Mouse (Mus musculus): ENCODE data around the gene Nt5c2. TPM values are rescaled to one million over a fixed set of nuclear protein-coding genes. Genes with fewer than 3 reads are reported as not detected.

Gene Nt5c2
- polyA plus RNA-seq, 1 experiment, result 56.5 TPM

GRCm38 (mm10) chr19:46887811-46888527 lies 127.0 kb downstream of the Nt5c2 start:
- Histone ChIP-seq H3K4me1 (ENCODE audit: control insufficient read depth, insufficient read depth, low read length) (no peaks in the 10 kb centered on the region), H3K27ac (ENCODE audit: insufficient read depth, low read depth, low read length) (no peak overlapping the region), H3K4me3 (ENCODE audit: insufficient read depth, low read length) (no peak overlapping the region)
- TF ChIP-seq CTCF (IDR thresholded peaks at IDR 0.05; ENCODE audit: low read depth, low read length) (no peak), POLR2A (IDR thresholded peaks at IDR 0.05; ENCODE audit: borderline replicate concordance, low read depth, low read length) (no peak)

GRCm38 (mm10) chr19:46886826-46887225 lies 128.1 kb downstream of the Nt5c2 start:
- Histone ChIP-seq H3K27ac (ENCODE audit: insufficient read depth, low read depth, low read length) (no peak overlapping the region), H3K4me1 (ENCODE audit: control insufficient read depth, insufficient read depth, low read length) (no peaks in the 10 kb centered on the region), H3K4me3 (ENCODE audit: insufficient read depth, low read length) (no peak overlapping the region)
- no peak for TF ChIP-seq POLR2A (IDR thresholded peaks at IDR 0.05; ENCODE audit: borderline replicate concordance, low read depth, low read length)
- TF ChIP-seq CTCF (IDR thresholded peaks at IDR 0.05; ENCODE audit: low read depth, low read length), result no peak

GRCm38 (mm10) chr19:46885365-46885764 lies 129.6 kb downstream of the Nt5c2 start:
- Histone ChIP-seq H3K4me1 (ENCODE audit: control insufficient read depth, insufficient read depth, low read length) (no peaks in the 10 kb centered on the region), H3K27ac (ENCODE audit: insufficient read depth, low read depth, low read length) (no peak overlapping the region), H3K4me3 (ENCODE audit: insufficient read depth, low read length) (no peak overlapping the region)
- TF ChIP-seq CTCF (IDR thresholded peaks at IDR 0.05; ENCODE audit: low read depth, low read length) (no peak), POLR2A (IDR thresholded peaks at IDR 0.05; ENCODE audit: borderline replicate concordance, low read depth, low read length) (no peak)

- no peak overlapping the region for H3K4me3 ChIP-seq (ENCODE audit: insufficient read depth, low read length)
- TF ChIP-seq CTCF (IDR thresholded peaks at IDR 0.05; ENCODE audit: low read depth, low read length) (no peak), POLR2A (IDR thresholded peaks at IDR 0.05; ENCODE audit: borderline replicate concordance, low read depth, low read length) (no peak)
- H3K27ac ChIP-seq (ENCODE audit: insufficient read depth, low read depth, low read length), result no peak overlapping the region
- H3K4me1 ChIP-seq (ENCODE audit: control insufficient read depth, insufficient read depth, low read length), result no peaks in the 10 kb centered on the region
Measured at GRCm38 (mm10) chr19:46879876-46880275, 135.1 kb downstream of the Nt5c2 start.

GRCm38 (mm10) chr19:46878346-46878745 lies 136.6 kb downstream of the Nt5c2 start:
- Histone ChIP-seq H3K4me3 (ENCODE audit: insufficient read depth, low read length) (no peak overlapping the region), H3K4me1 (ENCODE audit: control insufficient read depth, insufficient read depth, low read length) (no peaks in the 10 kb centered on the region), H3K27ac (ENCODE audit: insufficient read depth, low read depth, low read length) (no peak overlapping the region)
- TF ChIP-seq CTCF (IDR thresholded peaks at IDR 0.05; ENCODE audit: low read depth, low read length) (no peak), POLR2A (IDR thresholded peaks at IDR 0.05; ENCODE audit: borderline replicate concordance, low read depth, low read length) (no peak)

- no peak for TF ChIP-seq POLR2A (IDR thresholded peaks at IDR 0.05; ENCODE audit: borderline replicate concordance, low read depth, low read length)
- TF ChIP-seq CTCF (IDR thresholded peaks at IDR 0.05; ENCODE audit: low read depth, low read length), result no peak
- Histone ChIP-seq H3K4me3 (ENCODE audit: insufficient read depth, low read length) (no peak overlapping the region), H3K27ac (ENCODE audit: insufficient read depth, low read depth, low read length) (no peak overlapping the region), H3K4me1 (ENCODE audit: control insufficient read depth, insufficient read depth, low read length) (no peaks in the 10 kb centered on the region)
Measured at GRCm38 (mm10) chr19:46877886-46878285, 137.1 kb downstream of the Nt5c2 start.

- peaks cover 2% of the 10 kb centered on the region; the same call in 1 of the 2 replicates for H3K4me1 ChIP-seq (ENCODE audit: control insufficient read depth, insufficient read depth, low read length)
- no peak overlapping the region for H3K4me3 ChIP-seq (ENCODE audit: insufficient read depth, low read length)
- TF ChIP-seq CTCF (IDR thresholded peaks at IDR 0.05; ENCODE audit: low read depth, low read length) (peak; percentile 71), POLR2A (IDR thresholded peaks at IDR 0.05; ENCODE audit: borderline replicate concordance, low read depth, low read length) (no peak)
- no peak overlapping the region for H3K27ac ChIP-seq (ENCODE audit: insufficient read depth, low read depth, low read length)
Measured at GRCm38 (mm10) chr19:46875790-46876189, 139.2 kb downstream of the Nt5c2 start.

- Histone ChIP-seq H3K4me1 (ENCODE audit: control insufficient read depth, insufficient read depth, low read length) (peaks cover 5% of the 10 kb centered on the region; the same call in 1 of the 2 replicates), H3K27ac (ENCODE audit: insufficient read depth, low read depth, low read length) (no peak overlapping the region), H3K4me3 (ENCODE audit: insufficient read depth, low read length) (no peak overlapping the region)
- TF ChIP-seq CTCF (IDR thresholded peaks at IDR 0.05; ENCODE audit: low read depth, low read length), result no peak
- TF ChIP-seq POLR2A (IDR thresholded peaks at IDR 0.05; ENCODE audit: borderline replicate concordance, low read depth, low read length), result no peak
Measured at GRCm38 (mm10) chr19:46873924-46874323, 141.0 kb downstream of the Nt5c2 start.

- TF ChIP-seq POLR2A (IDR thresholded peaks at IDR 0.05; ENCODE audit: borderline replicate concordance, low read depth, low read length) (no peak), CTCF (IDR thresholded peaks at IDR 0.05; ENCODE audit: low read depth, low read length) (no peak)
- H3K4me3 ChIP-seq (ENCODE audit: insufficient read depth, low read length), result no peak overlapping the region
- peaks cover 5% of the 10 kb centered on the region; the same call in 1 of the 2 replicates for H3K4me1 ChIP-seq (ENCODE audit: control insufficient read depth, insufficient read depth, low read length)
- no peak overlapping the region for H3K27ac ChIP-seq (ENCODE audit: insufficient read depth, low read depth, low read length)
Measured at GRCm38 (mm10) chr19:46871651-46872050, 143.3 kb downstream of the Nt5c2 start.

GRCm38 (mm10) chr19:46871096-46871495 lies 143.9 kb downstream of the Nt5c2 start:
- no peak overlapping the region for H3K27ac ChIP-seq (ENCODE audit: insufficient read depth, low read depth, low read length)
- H3K4me1 ChIP-seq (ENCODE audit: control insufficient read depth, insufficient read depth, low read length), result peaks cover 5% of the 10 kb centered on the region; the same call in 1 of the 2 replicates
- no peak overlapping the region for H3K4me3 ChIP-seq (ENCODE audit: insufficient read depth, low read length)
- no peak for TF ChIP-seq CTCF (IDR thresholded peaks at IDR 0.05; ENCODE audit: low read depth, low read length)
- no peak for TF ChIP-seq POLR2A (IDR thresholded peaks at IDR 0.05; ENCODE audit: borderline replicate concordance, low read depth, low read length)
